ENCODE assay signal across 10 mouse cellular contexts in the genomic region with DNA sequence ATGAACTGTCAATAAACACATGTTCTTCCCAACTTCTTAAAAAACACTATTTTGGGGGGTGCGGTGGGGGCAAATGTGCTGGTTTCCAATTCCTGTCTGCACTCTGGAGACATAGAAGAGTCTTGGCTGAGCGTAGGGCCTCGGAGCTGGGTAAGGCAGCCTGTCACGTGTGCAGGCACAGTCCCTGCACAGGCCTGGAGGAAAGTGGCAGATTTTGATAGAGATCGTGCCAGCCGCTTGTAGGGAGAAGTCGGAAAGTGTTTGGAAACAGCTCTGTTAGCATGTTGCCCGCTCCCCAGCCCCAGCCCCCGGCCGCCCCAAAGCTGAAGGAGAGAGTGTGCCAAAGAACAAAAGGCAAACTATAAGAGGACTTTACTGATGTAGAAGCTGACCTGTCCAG.
DNase-seq lines count a peak whose midpoint lies in the region; ATAC-seq lines count a peak whose summit lies in the region.
"Had no signal": no experiment of that assay in that cellular context is flagged by ENCODE, and none has a peak within 500 bp of the region (broad histone marks: within the 10 kb centered on the region; RNA-seq: fewer than 3 reads in every experiment).

No protein-coding gene starts in this region.

- H3K4me1 ChIP-seq in lung, embryonic 16.5 days (replicated peaks; ENCODE audit: control insufficient read depth, insufficient read depth, low read length): peaks cover 5% of the 10 kb centered on the region; the same call in 1 of the 2 replicates
- peaks cover 23% of the 10 kb centered on the region for H3K4me1 ChIP-seq in embryonic facial prominence, embryonic 14.5 days (ENCODE audit: control insufficient read depth, insufficient read depth, low read length)
- peaks cover 35% of the 10 kb centered on the region for H3K4me1 ChIP-seq in hindbrain, embryonic 14.5 days (replicated peaks; ENCODE audit: control insufficient read depth, insufficient read depth, low read length)
- peaks cover 32% of the 10 kb centered on the region for H3K4me1 ChIP-seq in neural tube, embryonic 15.5 days
- H3K4me1 ChIP-seq in kidney, embryonic 14.5 days (ENCODE audit: control insufficient read depth, insufficient read depth, low read length): 0 out of 2 replicates have a peak, but pooled peaks cover 5% of the 10 kb centered on the region

- H3K9ac ChIP-seq in lung, embryonic 16.5 days (ENCODE audit: low read length): no peak overlapping the region
- no peak overlapping the region for H3K9ac ChIP-seq in embryonic facial prominence, embryonic 14.5 days (ENCODE audit: low read depth, low read length)
- no peak overlapping the region for H3K9ac ChIP-seq in hindbrain, embryonic 14.5 days
- no peak overlapping the region for H3K9ac ChIP-seq in neural tube, embryonic 15.5 days (replicated peaks)
- H3K9ac ChIP-seq in kidney, embryonic 14.5 days (ENCODE audit: low read depth, low read length): no peak overlapping the region

- H3K27me3 ChIP-seq in lung, embryonic 16.5 days (ENCODE audit: control insufficient read depth, insufficient read depth, low read depth, low read length): peaks cover 6% of the 10 kb centered on the region
- no peaks in the 10 kb centered on the region for H3K27me3 ChIP-seq in embryonic facial prominence, embryonic 14.5 days (replicated peaks; ENCODE audit: control insufficient read depth, insufficient read depth, low read length)
- H3K27me3 ChIP-seq in hindbrain, embryonic 14.5 days (ENCODE audit: control insufficient read depth, insufficient read depth, low read length): no peaks in the 10 kb centered on the region
- H3K27me3 ChIP-seq in neural tube, embryonic 15.5 days (replicated peaks): no peaks in the 10 kb centered on the region
- no peaks in the 10 kb centered on the region for H3K27me3 ChIP-seq in kidney, embryonic 14.5 days (ENCODE audit: control insufficient read depth, insufficient read depth, low read length)

- no peak overlapping the region for H3K4me2 ChIP-seq in lung, embryonic 16.5 days (ENCODE audit: low read depth, low read length)
- H3K4me2 ChIP-seq in embryonic facial prominence, embryonic 14.5 days (ENCODE audit: low read depth, low read length): no peak overlapping the region
- peak overlapping the region; percentile 17; the same call in 1 of the 2 replicates for H3K4me2 ChIP-seq in hindbrain, embryonic 14.5 days (replicated peaks)
- peak overlapping the region; percentile 4; the same call in 1 of the 2 replicates for H3K4me2 ChIP-seq in neural tube, embryonic 15.5 days
- H3K4me2 ChIP-seq in kidney, embryonic 14.5 days (replicated peaks; ENCODE audit: low read depth, low read length): no peak overlapping the region

- H3K9me3 ChIP-seq in lung, embryonic 16.5 days (ENCODE audit: control insufficient read depth, low read length): no peaks in the 10 kb centered on the region
- H3K9me3 ChIP-seq in embryonic facial prominence, embryonic 14.5 days (ENCODE audit: control insufficient read depth, low read length): 0 out of 2 replicates have a peak, but pooled peaks cover 4% of the 10 kb centered on the region
- H3K9me3 ChIP-seq in hindbrain, embryonic 14.5 days (ENCODE audit: control insufficient read depth, low read length): no peaks in the 10 kb centered on the region
- no peaks in the 10 kb centered on the region for H3K9me3 ChIP-seq in neural tube, embryonic 15.5 days (replicated peaks)
- H3K9me3 ChIP-seq in kidney, embryonic 14.5 days (ENCODE audit: control insufficient read depth, low read length): no peaks in the 10 kb centered on the region

- 28% methylated on average over 10 of the region's 10 CpGs for WGBS in lung, embryonic 16.5 days
- WGBS in embryonic facial prominence, embryonic 14.5 days: 29% methylated on average over 10 of the region's 10 CpGs
- 32% methylated on average over 10 of the region's 10 CpGs for WGBS in hindbrain, embryonic 14.5 days
- WGBS in neural tube, embryonic 15.5 days: 37% methylated on average over 10 of the region's 10 CpGs
- WGBS in kidney, embryonic 14.5 days: 49% methylated on average over 10 of the region's 10 CpGs

- DNase-seq in lung, adult 18-20 months: no peak
- DNase-seq in embryonic facial prominence, embryonic 14.5 days (ENCODE audit: low spot score): peak; percentile 49
- DNase-seq in hindbrain, embryonic 14.5 days (ENCODE audit: low spot score): no peak
- no peak for DNase-seq in lung, postnatal 4 days
- no peak for DNase-seq in thymus, postnatal 14 days
- DNase-seq: kidney, adult 8-10 months had no signal

- H3K4me3 ChIP-seq in lung, embryonic 16.5 days (ENCODE audit: low read length): no peak overlapping the region
- H3K4me3 ChIP-seq in embryonic facial prominence, embryonic 14.5 days (ENCODE audit: low read depth, low read length): no peak overlapping the region
- no peak overlapping the region for H3K4me3 ChIP-seq in hindbrain, embryonic 14.5 days (replicated peaks; ENCODE audit: low read length)
- no peak overlapping the region for H3K4me3 ChIP-seq in neural tube, embryonic 15.5 days (replicated peaks)
- no peak overlapping the region for H3K4me3 ChIP-seq in kidney, embryonic 14.5 days (ENCODE audit: low read length)
- H3K4me3 ChIP-seq: myocyte had no signal

- ATAC-seq in lung, embryonic 16.5 days (ENCODE audit: low read depth): 0 out of 2 replicates have a peak, but pooled peaks have one; percentile 34
- ATAC-seq in embryonic facial prominence, embryonic 14.5 days (ENCODE audit: low read depth): no peak
- ATAC-seq in hindbrain, embryonic 14.5 days (ENCODE audit: low FRiP score): peak; percentile 52; the same call in 1 of the 2 replicates
- 0 out of 2 replicates have a peak, but pooled peaks have one; percentile 36 for ATAC-seq in neural tube, embryonic 15.5 days (ENCODE audit: low FRiP score)
- ATAC-seq in kidney, embryonic 14.5 days (ENCODE audit: low FRiP score, low TSS enrichment): no peak

- H3K36me3 ChIP-seq in lung, embryonic 16.5 days (ENCODE audit: control insufficient read depth, insufficient read depth, low read length): no peaks in the 10 kb centered on the region
- no peaks in the 10 kb centered on the region for H3K36me3 ChIP-seq in embryonic facial prominence, embryonic 14.5 days (ENCODE audit: control insufficient read depth, insufficient read depth, low read length)
- no peaks in the 10 kb centered on the region for H3K36me3 ChIP-seq in hindbrain, embryonic 14.5 days (replicated peaks; ENCODE audit: control insufficient read depth, insufficient read depth)
- no peaks in the 10 kb centered on the region for H3K36me3 ChIP-seq in neural tube, embryonic 15.5 days
- H3K36me3 ChIP-seq in kidney, embryonic 14.5 days (ENCODE audit: control insufficient read depth, insufficient read depth, low read length): no peaks in the 10 kb centered on the region

- no peak overlapping the region for H3K27ac ChIP-seq in lung, embryonic 16.5 days (ENCODE audit: low read length)
- no peak overlapping the region for H3K27ac ChIP-seq in embryonic facial prominence, embryonic 14.5 days (replicated peaks; ENCODE audit: low read depth, low read length)
- H3K27ac ChIP-seq in hindbrain, embryonic 14.5 days: peak overlapping the region; percentile 59
- no peak overlapping the region for H3K27ac ChIP-seq in neural tube, embryonic 15.5 days (replicated peaks)
- H3K27ac ChIP-seq in kidney, embryonic 14.5 days (ENCODE audit: low read depth, low read length): no peak overlapping the region

Comparison
In these comparisons a context has a peak if more than half of its experiments do, and no peak if none do; other contexts are left out.
1. ATAC-seq: peak in lung, embryonic 16.5 days (single experiment), hindbrain, embryonic 14.5 days (single experiment) and neural tube, embryonic 15.5 days (single experiment); none in embryonic facial prominence, embryonic 14.5 days (single experiment) and kidney, embryonic 14.5 days (single experiment).
2. H3K4me2 ChIP-seq: peak in hindbrain, embryonic 14.5 days (single experiment) and neural tube, embryonic 15.5 days (single experiment); none in lung, embryonic 16.5 days (single experiment), embryonic facial prominence, embryonic 14.5 days (single experiment) and kidney, embryonic 14.5 days (single experiment).